Mouse (Mus musculus) MEL (cell line): ENCODE data around the gene Sema6b. TPM values are rescaled to one million over a fixed set of nuclear protein-coding genes. Genes with fewer than 3 reads are reported as not detected.
A peak's percentile ranks its signal among the peaks of the same experiment; 100 is the strongest.

ENCODE experiments used
- DNase-seq: peaks from one replicate; pipeline ENCODE4 v3.0.0; 2011; ENCODE audit warnings: low read depth, low spot score
- H3K27ac ChIP-seq: 2 replicates; pipeline ENCODE4 v1.5.1; 2012; ENCODE audit warnings: low read depth, mild to moderate bottlenecking, control low read depth, low read length, moderate library complexity; ENCODE audit not compliant: control insufficient read depth
- H3K27me3 ChIP-seq, 2 experiments: fragments of 150-350 bp in 1 of 2; sonication (generic) in 1 of 2; 2 replicates each; pipeline ENCODE4 v1.6.1; 2012; ENCODE audit warnings: low read length in 2 of 2, mild to moderate bottlenecking in 2 of 2, improper control_type of control experiment in 1 of 2, moderate library complexity in 1 of 2; ENCODE audit not compliant: insufficient read depth in 2 of 2, control insufficient read depth in 1 of 2
- H3K36me3 ChIP-seq, 2 experiments: 2 replicates each; pipeline ENCODE4 v1.6.1; 2012 to 2014; ENCODE audit warnings: low read length in 2 of 2, improper control_type of control experiment in 1 of 2, inconsistent platforms in 1 of 2, mild to moderate bottlenecking in 1 of 2; ENCODE audit not compliant: insufficient read depth in 2 of 2, control insufficient read depth in 1 of 2
- H3K4me1 ChIP-seq, 2 experiments: fragments of 150-350 bp in 1 of 2; sonication (generic) in 1 of 2; 2 replicates each; pipeline ENCODE4 v1.6.1; 2012; ENCODE audit warnings: low read length in 2 of 2, improper control_type of control experiment in 1 of 2, mild to moderate bottlenecking in 1 of 2; ENCODE audit not compliant: insufficient read depth in 2 of 2, control insufficient read depth in 1 of 2
- H3K4me3 ChIP-seq, 2 experiments: fragments of 150-350 bp in 1 of 2; sonication (generic) in 1 of 2; 2 replicates each; pipeline ENCODE4 v1.5.1; 2012; ENCODE audit warnings: low read depth in 2 of 2, low read length in 2 of 2, mild to moderate bottlenecking in 2 of 2, moderate library complexity in 2 of 2, control low read depth in 1 of 2, improper control_type of control experiment in 1 of 2; ENCODE audit not compliant: control insufficient read depth in 1 of 2, insufficient read depth in 1 of 2
- H3K79me2 ChIP-seq: 2 replicates; pipeline ENCODE4 v1.6.1; 2012; ENCODE audit warnings: mild to moderate bottlenecking, low read length, moderate library complexity; ENCODE audit not compliant: control insufficient read depth, poor library complexity, insufficient read depth
- H3K9ac ChIP-seq: 2 replicates; pipeline ENCODE4 v1.6.1; 2012; ENCODE audit warnings: low read depth, mild to moderate bottlenecking, control low read depth, low read length, moderate library complexity; ENCODE audit not compliant: control insufficient read depth, poor library complexity, severe bottlenecking
- H3K9me3 ChIP-seq: fragments of 150-350 bp; sonication (generic); replicated peaks from 2 replicates; pipeline ENCODE4 v1.6.1; 2012; ENCODE audit warnings: mild to moderate bottlenecking, low read length, improper control_type of control experiment, moderate library complexity; ENCODE audit not compliant: insufficient read depth
- BHLHE40 ChIP-seq: IDR thresholded peaks from 2 replicates; pipeline ENCODE4 v1.6.1; 2012; ENCODE audit warnings: low read depth, mild to moderate bottlenecking, inconsistent platforms, low read length, improper control_type of control experiment, borderline replicate concordance
- CHD1 ChIP-seq: IDR thresholded peaks from 2 replicates; pipeline ENCODE4 v1.6.1; 2012; ENCODE audit warnings: low read depth, mild to moderate bottlenecking, inconsistent platforms, low read length, improper control_type of control experiment
- CHD2 ChIP-seq: IDR thresholded peaks from 2 replicates; pipeline ENCODE4 v1.6.1; 2011; ENCODE audit warnings: low read length, improper control_type of control experiment
- CTCF ChIP-seq, 3 experiments: IDR thresholded peaks in 2 of 3; conservative IDR thresholded peaks in 1 of 3; 2 replicates each; pipeline ENCODE4 v1.5.1; 2011 to 2012; ENCODE audit warnings: low read length in 3 of 3, low read depth in 2 of 3, mild to moderate bottlenecking in 2 of 3, improper control_type of control experiment in 1 of 3, inconsistent platforms in 1 of 3, mixed read lengths in 1 of 3, moderate library complexity in 1 of 3; ENCODE audit not compliant: control insufficient read depth in 1 of 3, insufficient read depth in 1 of 3, poor library complexity in 1 of 3, severe bottlenecking in 1 of 3
- E2F4 ChIP-seq: IDR thresholded peaks from 2 replicates; pipeline ENCODE4 v1.6.1; 2011; ENCODE audit warnings: low read depth, low read length, improper control_type of control experiment, borderline replicate concordance
- ELF1 ChIP-seq: IDR thresholded peaks from 2 replicates; pipeline ENCODE4 v1.6.1; 2014; ENCODE audit warnings: low read depth, mild to moderate bottlenecking, inconsistent platforms, low read length, improper control_type of control experiment, moderate library complexity
- EP300 ChIP-seq, 2 experiments: IDR thresholded peaks; 2 replicates each; pipeline ENCODE4 v1.6.1; 2011; ENCODE audit warnings: improper control_type of control experiment in 2 of 2, low read length in 2 of 2, low read depth in 1 of 2, mild to moderate bottlenecking in 1 of 2
- ETS1 ChIP-seq: IDR thresholded peaks from 2 replicates; pipeline ENCODE4 v1.6.1; 2012; ENCODE audit warnings: low read depth, mild to moderate bottlenecking, inconsistent platforms, low read length, improper control_type of control experiment, moderate library complexity
- GABPA ChIP-seq: IDR thresholded peaks from 2 replicates; pipeline ENCODE4 v1.6.1; 2012; ENCODE audit warnings: low read depth, mild to moderate bottlenecking, inconsistent platforms, low read length, improper control_type of control experiment, moderate library complexity
- GATA1 ChIP-seq: IDR thresholded peaks from 2 replicates; pipeline ENCODE4 v1.6.1; 2011; ENCODE audit warnings: low read depth, low read length, improper control_type of control experiment
- HCFC1 ChIP-seq: IDR thresholded peaks from 2 replicates; pipeline ENCODE4 v1.6.1; 2012; ENCODE audit warnings: low read depth, mild to moderate bottlenecking, inconsistent platforms, low read length, improper control_type of control experiment, moderate library complexity
- JUND ChIP-seq: IDR thresholded peaks from 2 replicates; pipeline ENCODE4 v1.6.1; 2011; ENCODE audit warnings: low read depth, mild to moderate bottlenecking, improper control_type of control experiment, low read length
- KAT2A ChIP-seq: conservative IDR thresholded peaks from 2 replicates; pipeline ENCODE4 v1.6.1; 2012; ENCODE audit warnings: low read depth, low read length, improper control_type of control experiment, inconsistent platforms
- MAFK ChIP-seq: IDR thresholded peaks from 2 replicates; pipeline ENCODE4 v1.6.1; 2011; ENCODE audit warnings: low read depth, mild to moderate bottlenecking, low read length, improper control_type of control experiment, borderline replicate concordance
- MAX ChIP-seq: IDR thresholded peaks from 2 replicates; pipeline ENCODE4 v1.6.1; 2011; ENCODE audit warnings: low read length, improper control_type of control experiment
- MAZ ChIP-seq: IDR thresholded peaks from 2 replicates; pipeline ENCODE4 v1.6.1; 2012; ENCODE audit warnings: low read depth, mild to moderate bottlenecking, inconsistent platforms, low read length, improper control_type of control experiment
- MEF2A ChIP-seq: IDR thresholded peaks from 2 replicates; pipeline ENCODE4 v1.6.1; 2014; ENCODE audit warnings: low read depth, mild to moderate bottlenecking, inconsistent platforms, low read length, improper control_type of control experiment; ENCODE audit not compliant: poor library complexity, insufficient replicate concordance, severe bottlenecking; ENCODE audit errors: extremely low read depth
- MXI1 ChIP-seq: IDR thresholded peaks from 2 replicates; pipeline ENCODE4 v1.6.1; 2011; ENCODE audit warnings: mild to moderate bottlenecking, low read depth, low read length, improper control_type of control experiment
- MYB ChIP-seq: IDR thresholded peaks from 2 replicates; pipeline ENCODE4 v1.6.1; 2011; ENCODE audit warnings: mild to moderate bottlenecking, low read depth, low read length, improper control_type of control experiment
- MYC ChIP-seq: IDR thresholded peaks from 2 replicates; pipeline ENCODE4 v1.6.1; 2011; ENCODE audit warnings: low read depth, mild to moderate bottlenecking, low read length, improper control_type of control experiment, moderate library complexity
- NELFE ChIP-seq: IDR thresholded peaks from 2 replicates; pipeline ENCODE4 v1.6.1; 2011; ENCODE audit warnings: low read depth, low read length, improper control_type of control experiment
- NRF1 ChIP-seq: IDR thresholded peaks from 2 replicates; pipeline ENCODE4 v1.6.1; 2014; ENCODE audit warnings: low read depth, mild to moderate bottlenecking, inconsistent platforms, low read length, improper control_type of control experiment, moderate library complexity; ENCODE audit not compliant: poor library complexity, insufficient read depth, severe bottlenecking
- POLR2A ChIP-seq, 2 experiments: IDR thresholded peaks; 2 replicates each; pipeline ENCODE4 v1.6.1; 2011 to 2012; ENCODE audit warnings: low read length in 2 of 2, mild to moderate bottlenecking in 2 of 2, control low read depth in 1 of 2, improper control_type of control experiment in 1 of 2, low read depth in 1 of 2, moderate library complexity in 1 of 2; ENCODE audit not compliant: control insufficient read depth in 1 of 2, insufficient read depth in 1 of 2, poor library complexity in 1 of 2
- POLR2AphosphoS2 ChIP-seq: IDR thresholded peaks from 2 replicates; pipeline ENCODE4 v1.6.1; 2011; ENCODE audit warnings: low read length, improper control_type of control experiment
- POLR2AphosphoS5 ChIP-seq: IDR thresholded peaks from 2 replicates; pipeline ENCODE4 v1.6.1; 2012; ENCODE audit warnings: low read depth, borderline replicate concordance, mild to moderate bottlenecking, inconsistent platforms, low read length, moderate library complexity, mixed read lengths
- RAD21 ChIP-seq: IDR thresholded peaks from 2 replicates; pipeline ENCODE4 v1.6.1; 2011; ENCODE audit warnings: mild to moderate bottlenecking, low read depth, low read length, improper control_type of control experiment
- RCOR1 ChIP-seq: IDR thresholded peaks from 2 replicates; pipeline ENCODE4 v1.6.1; 2012; ENCODE audit warnings: low read depth, mild to moderate bottlenecking, inconsistent platforms, low read length, improper control_type of control experiment
- SMC3 ChIP-seq: IDR thresholded peaks from 2 replicates; pipeline ENCODE4 v1.6.1; 2011; ENCODE audit warnings: low read depth, low read length, improper control_type of control experiment
- TAL1 ChIP-seq: IDR thresholded peaks from 2 replicates; pipeline ENCODE4 v1.6.1; 2012; ENCODE audit warnings: mild to moderate bottlenecking, inconsistent platforms, low read length, moderate library complexity, mixed read lengths
- TBP ChIP-seq: IDR thresholded peaks from 2 replicates; pipeline ENCODE4 v1.8.0; 2011; ENCODE audit warnings: low read depth, low read length, improper control_type of control experiment
- TCF12 ChIP-seq: IDR thresholded peaks from 2 replicates; pipeline ENCODE4 v1.6.1; 2014; ENCODE audit warnings: low read depth, mild to moderate bottlenecking, inconsistent platforms, low read length, improper control_type of control experiment, moderate library complexity
- UBTF ChIP-seq: IDR thresholded peaks from 2 replicates; pipeline ENCODE4 v1.6.1; 2012; ENCODE audit warnings: low read depth, mild to moderate bottlenecking, inconsistent platforms, low read length, improper control_type of control experiment, moderate library complexity, borderline replicate concordance; ENCODE audit not compliant: insufficient read depth
- USF1 ChIP-seq: IDR thresholded peaks from 2 replicates; pipeline ENCODE4 v1.6.1; 2014; ENCODE audit warnings: low read depth, mild to moderate bottlenecking, inconsistent platforms, low read length, improper control_type of control experiment, moderate library complexity
- USF2 ChIP-seq, 2 experiments: IDR thresholded peaks; 2 replicates each; pipeline ENCODE4 v1.6.1; 2011 to 2012; ENCODE audit warnings: improper control_type of control experiment in 2 of 2, low read length in 2 of 2, borderline replicate concordance in 1 of 2, inconsistent platforms in 1 of 2, low read depth in 1 of 2, mild to moderate bottlenecking in 1 of 2; ENCODE audit not compliant: insufficient read depth in 1 of 2
- ZC3H11A ChIP-seq: IDR thresholded peaks from 2 replicates; pipeline ENCODE4 v1.6.1; 2012; ENCODE audit warnings: low read depth, mild to moderate bottlenecking, inconsistent platforms, low read length, improper control_type of control experiment
- ZKSCAN1 ChIP-seq: IDR thresholded peaks from 2 replicates; pipeline ENCODE4 v1.6.1; 2012; ENCODE audit warnings: low read depth, mild to moderate bottlenecking, inconsistent platforms, low read length, improper control_type of control experiment, moderate library complexity
- ZMIZ1 ChIP-seq: IDR thresholded peaks from 2 replicates; pipeline ENCODE4 v1.6.1; 2012; ENCODE audit warnings: low read depth, mild to moderate bottlenecking, inconsistent platforms, low read length, improper control_type of control experiment, moderate library complexity
- ZNF384 ChIP-seq: IDR thresholded peaks from 2 replicates; pipeline ENCODE4 v1.6.1; 2012; ENCODE audit warnings: low read depth, mild to moderate bottlenecking, inconsistent platforms, low read length, improper control_type of control experiment
- polyA plus RNA-seq, 2 experiments: library from polyadenylated mRNA; stranded (reverse) in 1 of 2; unstranded in 1 of 2; fragments of >175 nt in 1 of 2; fragments of >200 nt in 1 of 2; gene quantifications; 2 replicates each; pipeline versions ENCODE4 v1.2.1 to v1.2.4; 2012; ENCODE audit warnings: low replicate concordance in 2 of 2, low read depth in 1 of 2; ENCODE audit not compliant: insufficient read length in 2 of 2, insufficient read depth in 1 of 2, missing spikeins in 1 of 2
- total RNA-seq: library from RNA; depleted of rRNA; stranded (reverse); fragments of 300-350 nt; gene quantifications from 2 replicates; pipeline ENCODE4 v1.2.3, GENCODE M21; 2012

Gene Sema6b
- total and polyA plus RNA-seq, 3 experiments, result 7.7 to 16.8 TPM; not detected in 1

- H3K4me3 ChIP-seq, result no peak overlapping the region
- no peak overlapping the region for H3K9ac ChIP-seq
- no peaks in the 10 kb centered on the region for H3K9me3 ChIP-seq
- peaks cover 0 to 24% of the 10 kb centered on the region in 2 experiments; a peak in 3 of 4 replicates for H3K4me1 ChIP-seq
- peaks cover 0 to 10% of the 10 kb centered on the region in 2 experiments; a peak in 2 of 4 replicates for H3K36me3 ChIP-seq
- H3K27ac ChIP-seq, result no peak overlapping the region
- no peaks in the 10 kb centered on the region for H3K27me3 ChIP-seq
- peaks cover 19% of the 10 kb centered on the region for H3K79me2 ChIP-seq
- DNase-seq, result no peak
- no peak for TF ChIP-seq POLR2AphosphoS2
- TF ChIP-seq MEF2A, result no peak
- TF ChIP-seq JUND, result no peak
- TF ChIP-seq UBTF, result no peak
- no peak for TF ChIP-seq GATA1
- no peak for TF ChIP-seq MXI1
- TF ChIP-seq ZNF384, result peak; percentile 57
- no peak for TF ChIP-seq EP300 (IDR thresholded peaks at IDR 0.05; ENCODE audit: low read depth in 1 of 2, low read length in 2 of 2)
- no peak for TF ChIP-seq MAX
- no peak for TF ChIP-seq ETS1
- peak; percentile 17; the same call in 1 of the 2 replicates for TF ChIP-seq BHLHE40
- TF ChIP-seq ZKSCAN1, result no peak
- no peak for TF ChIP-seq MYB
- no peak for TF ChIP-seq GABPA
- TF ChIP-seq USF1, result peak; percentile 69; the same call in 1 of the 2 replicates
- TF ChIP-seq ELF1, result no peak
- no peak for TF ChIP-seq POLR2AphosphoS5
- TF ChIP-seq POLR2A (IDR thresholded peaks at IDR 0.05; ENCODE audit: control insufficient read depth in 1 of 2, insufficient read depth in 1 of 2, low read depth in 1 of 2, low read length in 2 of 2, poor library complexity in 1 of 2), result no peak
- TF ChIP-seq MAFK, result no peak
- no peak for TF ChIP-seq CHD1
- TF ChIP-seq RCOR1, result no peak
- TF ChIP-seq RAD21, result no peak
- TF ChIP-seq HCFC1, result no peak
- TF ChIP-seq CHD2, result no peak
- TF ChIP-seq MYC, result 0 out of 2 replicates have a peak, but pooled peaks have one; percentile 22
- no peak for TF ChIP-seq SMC3
- peak in 1 of 3 experiments; percentile 27; a peak in 1 of 6 replicates for TF ChIP-seq CTCF (IDR thresholded peaks at IDR 0.05 in 2 of 3, conservative IDR thresholded peaks at IDR 0.05 in 1 of 3; ENCODE audit: control insufficient read depth in 1 of 3, insufficient read depth in 1 of 3, low read depth in 2 of 3, low read length in 3 of 3, poor library complexity in 1 of 3, severe bottlenecking in 1 of 3)
- no peak for TF ChIP-seq NELFE
- no peak for TF ChIP-seq TBP
- no peak for TF ChIP-seq MAZ
- TF ChIP-seq ZMIZ1, result no peak
- TF ChIP-seq NRF1, result no peak
- no peak for TF ChIP-seq E2F4
- TF ChIP-seq KAT2A, result no peak
- no peak for TF ChIP-seq ZC3H11A
- TF ChIP-seq TCF12, result no peak
- TF ChIP-seq USF2 (IDR thresholded peaks at IDR 0.05; ENCODE audit: borderline replicate concordance in 1 of 2, insufficient read depth in 1 of 2, low read depth in 1 of 2, low read length in 2 of 2), result no peak
- no peak for TF ChIP-seq TAL1
Observed at GRCm38 (mm10) chr17:56077523-56077922, 62.6 kb downstream of the Sema6b start.
